Mouse (Mus musculus) hindbrain, embryonic 13.5 days (tissue): ENCODE measurements around the gene Tm6sf1. TPM values are rescaled to one million over a fixed set of nuclear protein-coding genes. Genes with fewer than 3 reads are reported as not detected.

Experiments used
- ATAC-seq: fragments of 200-750 bp; cut with Nextera tagmentation; 2 replicates; pipeline ENCODE4 v1.8.0; 2017; ENCODE audit warnings: moderate TSS enrichment; ENCODE audit not compliant: low FRiP score
- H3K27ac ChIP-seq: fragments of 300-500 bp; sonication (generic); 2 replicates; pipeline ENCODE4 v1.5.1; 2015; ENCODE audit warnings: inconsistent platforms, mild to moderate bottlenecking, moderate library complexity
- H3K27me3 ChIP-seq: fragments of 300-500 bp; sonication (generic); 2 replicates; pipeline ENCODE4 v1.6.1; 2015; ENCODE audit warnings: mild to moderate bottlenecking, inconsistent platforms
- H3K36me3 ChIP-seq: fragments of 300-500 bp; sonication (generic); 2 replicates; pipeline ENCODE4 v1.6.1; 2015; ENCODE audit warnings: mild to moderate bottlenecking, inconsistent platforms
- H3K4me1 ChIP-seq: fragments of 300-500 bp; sonication (generic); replicated peaks from 2 replicates; pipeline ENCODE4 v1.6.1; 2015; ENCODE audit warnings: inconsistent platforms
- H3K4me2 ChIP-seq: fragments of 300-500 bp; sonication (generic); 2 replicates; pipeline ENCODE4 v1.6.1; 2015; ENCODE audit warnings: inconsistent platforms, mild to moderate bottlenecking, moderate library complexity
- H3K4me3 ChIP-seq: fragments of 300-500 bp; sonication (generic); 2 replicates; pipeline ENCODE4 v1.5.1; 2015; ENCODE audit warnings: mild to moderate bottlenecking, inconsistent platforms
- H3K9ac ChIP-seq: fragments of 300-500 bp; sonication (generic); 2 replicates; pipeline ENCODE4 v1.6.1; 2015; ENCODE audit warnings: mild to moderate bottlenecking, inconsistent platforms
- H3K9me3 ChIP-seq: fragments of 300-500 bp; sonication (generic); 2 replicates; pipeline ENCODE4 v1.6.1; 2016; ENCODE audit warnings: inconsistent platforms
- WGBS: fragments of 180-500 bp; shearing (Covaris S2); methylation state at CpG from one replicate; pipeline ENCODE4 v1.1.7; 2015; 5-methylcytosine and 5-hydroxymethylcytosine counted together
- polyA plus RNA-seq: library from polyadenylated mRNA; unstranded; fragments of >200 nt; fragmentation: Nextera tagmentation; extraction: Ambion mirVana; gene quantifications from 2 replicates; pipeline ENCODE4 v1.2.1, GENCODE M21; 2015

The Tm6sf1 gene
- polyA plus RNA-seq, 1 experiment from 2014 or later, result 11.2 TPM

DNA sequence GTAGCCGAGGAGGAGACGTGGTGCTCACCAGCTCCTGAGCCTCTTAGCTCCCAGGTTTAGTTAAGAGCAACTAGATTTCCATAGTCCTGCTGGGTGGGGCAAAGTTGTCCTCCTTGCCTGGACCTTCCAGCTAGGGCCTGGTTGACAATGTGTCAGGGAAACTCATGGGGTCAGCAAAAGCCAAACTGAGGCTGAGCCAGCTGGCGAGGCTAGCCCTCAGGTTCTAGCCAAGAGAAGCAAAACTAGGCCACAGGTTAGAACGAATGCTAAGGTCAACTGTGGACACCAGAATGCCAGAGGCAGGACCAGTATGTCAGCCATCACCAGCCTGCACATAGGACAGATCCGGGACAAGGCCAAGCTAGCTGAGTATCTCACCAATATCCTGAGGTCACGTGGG lies 17.4 kb upstream of the Tm6sf1 start:
- no peaks in the 10 kb centered on the region for H3K27me3 ChIP-seq
- H3K27ac ChIP-seq, result no peak overlapping the region
- 90% methylated on average over 6 of the region's 6 CpGs for WGBS
- H3K36me3 ChIP-seq, result no peaks in the 10 kb centered on the region
- H3K4me1 ChIP-seq, result 0 out of 2 replicates have a peak, but pooled peaks cover 3% of the 10 kb centered on the region
- H3K9ac ChIP-seq, result no peak overlapping the region
- H3K4me2 ChIP-seq, result no peak overlapping the region
- no peak for ATAC-seq
- H3K4me3 ChIP-seq, result no peak overlapping the region
- H3K9me3 ChIP-seq, result no peaks in the 10 kb centered on the region

DNA sequence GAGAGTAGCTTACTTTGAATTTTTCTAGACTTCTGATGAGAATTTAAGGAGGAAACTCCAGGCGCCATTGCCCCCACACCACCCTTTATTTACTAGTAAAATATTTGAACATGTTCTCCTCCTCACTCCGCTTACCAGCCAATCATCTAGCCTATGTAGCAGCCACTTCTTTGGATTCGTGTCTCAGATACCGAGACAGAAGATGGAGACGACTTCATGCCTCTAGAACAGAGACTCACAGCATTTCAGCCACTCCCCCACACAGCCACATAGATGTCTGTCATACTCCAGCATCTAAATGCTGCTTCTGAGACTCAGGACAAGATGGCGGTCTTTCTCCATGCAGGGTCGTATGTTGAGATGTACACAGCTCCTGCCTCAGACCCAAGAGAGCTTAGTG lies 16.7 kb upstream of the Tm6sf1 start:
- H3K9ac ChIP-seq, result no peak overlapping the region
- no peak overlapping the region for H3K27ac ChIP-seq
- no peak for ATAC-seq
- no peaks in the 10 kb centered on the region for H3K9me3 ChIP-seq
- no peaks in the 10 kb centered on the region for H3K36me3 ChIP-seq
- H3K4me2 ChIP-seq, result no peak overlapping the region
- peaks cover 6% of the 10 kb centered on the region; the same call in 1 of the 2 replicates for H3K4me1 ChIP-seq
- H3K4me3 ChIP-seq, result no peak overlapping the region
- no peaks in the 10 kb centered on the region for H3K27me3 ChIP-seq
- WGBS, result 88% methylated on average over 7 of the region's 7 CpGs

DNA sequence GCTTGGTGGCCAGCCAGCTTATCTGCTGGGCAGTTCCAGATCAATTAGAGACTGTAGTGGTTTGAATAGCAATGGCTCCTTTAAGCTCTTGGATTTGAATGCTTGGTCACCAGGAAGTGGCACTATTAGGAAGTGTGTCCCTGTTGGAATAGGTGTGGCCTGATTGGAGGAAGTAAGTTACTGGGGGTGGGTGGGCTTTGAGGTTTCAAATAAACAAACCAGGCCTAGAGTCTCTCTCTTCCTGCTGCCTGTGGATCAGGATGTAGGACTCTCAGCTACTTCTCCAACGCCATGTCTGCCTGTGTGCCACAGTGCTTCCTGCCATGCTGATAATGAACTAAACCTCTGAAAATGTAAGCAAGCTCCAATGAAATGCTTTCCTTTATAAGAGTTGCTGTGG lies 15.8 kb upstream of the Tm6sf1 start:
- no peaks in the 10 kb centered on the region for H3K27me3 ChIP-seq
- H3K4me3 ChIP-seq, result no peak overlapping the region
- H3K27ac ChIP-seq, result no peak overlapping the region
- H3K4me2 ChIP-seq, result no peak overlapping the region
- H3K4me1 ChIP-seq, result peaks cover 8% of the 10 kb centered on the region; the same call in 1 of the 2 replicates
- no peaks in the 10 kb centered on the region for H3K9me3 ChIP-seq
- ATAC-seq, result no peak
- H3K36me3 ChIP-seq, result no peaks in the 10 kb centered on the region
- H3K9ac ChIP-seq, result no peak overlapping the region
- 88% methylated on average over 1 of the region's 1 CpGs for WGBS

DNA sequence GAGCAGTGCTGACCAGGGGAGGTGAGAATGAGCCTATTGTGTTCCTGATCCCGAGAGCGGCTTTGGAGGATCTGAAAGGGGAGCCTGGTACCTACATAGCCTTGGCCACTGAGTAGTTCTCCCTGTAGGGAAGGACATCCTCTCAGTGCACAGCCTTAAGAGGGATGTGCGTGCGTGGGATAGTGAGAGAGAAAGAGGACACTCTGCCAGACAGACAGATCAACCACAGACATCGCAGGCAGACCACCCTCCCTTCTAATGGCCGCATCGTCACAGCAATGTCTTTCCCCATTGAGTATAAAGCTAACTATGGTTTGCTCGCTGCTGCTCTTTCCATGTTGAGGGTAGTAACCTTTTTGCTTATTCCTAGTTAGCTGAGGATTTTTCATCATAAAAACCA lies 14.9 kb upstream of the Tm6sf1 start:
- no peak overlapping the region for H3K4me3 ChIP-seq

DNA sequence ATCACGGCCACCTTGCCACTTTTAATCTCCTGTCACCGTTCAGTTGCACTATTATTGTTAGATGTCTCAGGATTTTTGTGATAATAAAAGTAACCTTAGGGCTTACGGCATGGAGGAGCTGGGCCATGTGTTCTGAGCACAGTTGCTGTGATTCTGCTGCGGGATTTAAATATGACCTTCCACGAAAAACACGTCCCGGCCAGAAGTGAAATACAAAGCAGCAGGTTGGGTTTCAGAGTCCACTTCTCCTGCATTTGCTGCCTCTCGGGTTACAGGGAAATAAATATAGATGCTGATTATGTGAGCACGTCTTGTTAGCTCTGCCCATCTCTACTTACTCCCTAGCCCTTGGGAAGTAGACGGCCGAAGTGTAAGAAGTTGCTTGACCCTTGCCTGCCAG lies 14.0 kb upstream of the Tm6sf1 start:
- ATAC-seq, result no peak
- WGBS, result 89% methylated on average over 11 of the region's 11 CpGs
- Histone ChIP-seq H3K9me3 (no peaks in the 10 kb centered on the region), H3K27ac (no peak overlapping the region), H3K4me3 (no peak overlapping the region), H3K4me2 (no peak overlapping the region), H3K27me3 (no peaks in the 10 kb centered on the region), H3K36me3 (no peaks in the 10 kb centered on the region), H3K4me1 (peaks cover 8% of the 10 kb centered on the region; the same call in 1 of the 2 replicates), H3K9ac (no peak overlapping the region)

More for the DNA sequence above, 14.9 kb upstream of the Tm6sf1 start:
- ATAC-seq, result no peak
- Histone ChIP-seq H3K4me1 (peaks cover 8% of the 10 kb centered on the region; the same call in 1 of the 2 replicates), H3K36me3 (no peaks in the 10 kb centered on the region), H3K9me3 (no peaks in the 10 kb centered on the region), H3K9ac (no peak overlapping the region), H3K27ac (no peak overlapping the region), H3K27me3 (no peaks in the 10 kb centered on the region), H3K4me2 (no peak overlapping the region)
- 75% methylated on average over 8 of the region's 8 CpGs for WGBS

DNA sequence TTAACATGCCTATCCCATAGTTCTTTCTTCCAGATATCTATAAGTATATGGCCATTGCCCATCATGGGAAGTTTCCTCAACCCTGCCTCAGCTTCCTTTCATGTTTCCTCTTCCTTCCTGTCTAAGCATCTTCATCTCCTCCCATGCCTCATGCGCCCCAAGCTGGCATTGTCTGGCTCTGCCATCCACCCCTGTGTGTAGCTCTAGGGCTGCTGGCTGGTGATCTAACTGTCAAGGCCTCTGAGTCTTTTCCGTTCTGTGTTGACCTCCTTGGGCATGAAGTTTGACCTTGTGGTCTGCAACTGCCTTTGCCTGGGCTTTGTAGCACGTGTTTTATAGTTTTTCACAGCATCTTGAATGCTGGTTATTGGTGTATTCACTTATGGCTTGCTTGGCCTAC lies 13.5 kb upstream of the Tm6sf1 start:
- Histone ChIP-seq H3K4me3 (no peak overlapping the region), H3K27ac (no peak overlapping the region), H3K4me2 (no peak overlapping the region), H3K4me1 (peaks cover 8% of the 10 kb centered on the region; the same call in 1 of the 2 replicates), H3K9ac (no peak overlapping the region), H3K36me3 (no peaks in the 10 kb centered on the region), H3K9me3 (no peaks in the 10 kb centered on the region), H3K27me3 (no peaks in the 10 kb centered on the region)
- ATAC-seq, result no peak
- WGBS, result 76% methylated on average over 3 of the region's 3 CpGs

DNA sequence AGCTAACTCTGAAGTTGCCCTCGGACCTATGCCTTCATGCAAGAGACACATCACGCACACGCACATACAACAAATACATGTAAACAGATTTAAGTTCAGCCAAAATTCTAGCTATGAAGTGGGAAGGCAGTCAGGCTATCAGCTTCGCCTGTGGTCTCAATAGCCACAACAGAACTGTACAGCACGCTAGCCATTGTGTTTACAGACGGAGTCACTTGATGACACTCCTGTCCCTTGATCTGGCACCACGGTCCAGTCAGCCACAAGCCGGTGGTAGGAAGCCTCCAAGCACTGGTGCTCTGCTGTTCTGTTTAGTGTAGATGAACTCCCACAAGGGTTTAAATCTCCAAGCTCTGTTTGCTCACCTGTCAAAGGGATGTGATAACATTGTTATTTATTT lies 12.8 kb upstream of the Tm6sf1 start:
- peaks cover 5% of the 10 kb centered on the region; the same call in 1 of the 2 replicates for H3K4me1 ChIP-seq
- no peaks in the 10 kb centered on the region for H3K9me3 ChIP-seq
- ATAC-seq, result no peak
- no peak overlapping the region for H3K27ac ChIP-seq
- 83% methylated on average over 8 of the region's 8 CpGs for WGBS
- H3K4me2 ChIP-seq, result no peak overlapping the region
- H3K27me3 ChIP-seq, result no peaks in the 10 kb centered on the region
- no peak overlapping the region for H3K9ac ChIP-seq
- no peak overlapping the region for H3K4me3 ChIP-seq
- H3K36me3 ChIP-seq, result no peaks in the 10 kb centered on the region

DNA sequence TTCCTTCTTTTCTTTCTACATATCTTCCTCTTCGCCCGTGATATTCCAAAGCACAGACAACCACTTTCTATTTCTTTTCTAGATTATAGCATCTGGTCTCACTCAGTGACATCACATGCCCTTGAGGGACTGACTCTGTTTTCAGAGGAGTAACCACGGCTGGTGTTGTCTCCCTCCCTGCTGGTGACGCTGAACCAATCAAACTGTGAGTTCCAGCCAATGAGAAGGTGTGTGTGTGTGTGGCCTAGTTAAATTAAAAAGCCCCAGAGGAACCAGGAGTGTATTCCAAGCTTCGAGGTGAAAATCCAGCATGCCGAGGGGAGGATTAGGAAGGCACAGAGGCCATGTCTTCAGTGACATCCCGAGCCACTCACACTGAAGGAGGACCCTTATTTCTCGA lies 11.8 kb upstream of the Tm6sf1 start:
- H3K9me3 ChIP-seq, result no peaks in the 10 kb centered on the region
- no peaks in the 10 kb centered on the region for H3K27me3 ChIP-seq
- no peak overlapping the region for H3K4me3 ChIP-seq
- WGBS, result 55% methylated on average over 8 of the region's 8 CpGs
- no peak overlapping the region for H3K27ac ChIP-seq
- peaks cover 5% of the 10 kb centered on the region; the same call in 1 of the 2 replicates for H3K4me1 ChIP-seq
- no peak overlapping the region for H3K4me2 ChIP-seq
- ATAC-seq, result no peak
- H3K9ac ChIP-seq, result no peak overlapping the region
- no peaks in the 10 kb centered on the region for H3K36me3 ChIP-seq

DNA sequence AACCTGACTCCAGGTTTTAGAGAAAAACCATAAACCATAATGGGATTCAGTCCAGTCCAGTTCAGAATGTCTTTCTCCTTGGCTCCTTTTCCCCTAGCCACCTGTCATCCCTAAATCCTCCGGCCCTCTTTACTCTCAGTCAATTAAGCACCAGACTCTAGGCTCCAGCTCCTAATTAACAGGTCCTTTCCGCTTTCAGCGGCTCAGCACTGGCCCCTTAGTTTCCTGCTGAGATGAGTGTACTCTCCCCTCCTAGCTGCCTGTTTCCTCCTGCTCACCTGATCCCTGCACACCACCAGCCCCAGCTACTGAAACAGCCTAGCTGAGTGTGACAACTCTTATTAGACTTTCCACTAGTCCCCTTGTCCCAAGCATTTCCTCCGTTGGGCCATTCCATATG lies 11.0 kb upstream of the Tm6sf1 start:
- H3K27ac ChIP-seq, result no peak overlapping the region
- no peak overlapping the region for H3K4me2 ChIP-seq
- WGBS, result 50% methylated on average over 4 of the region's 4 CpGs
- no peak for ATAC-seq
- H3K27me3 ChIP-seq, result no peaks in the 10 kb centered on the region
- H3K4me1 ChIP-seq, result peaks cover 5% of the 10 kb centered on the region; the same call in 1 of the 2 replicates
- H3K36me3 ChIP-seq, result no peaks in the 10 kb centered on the region
- no peak overlapping the region for H3K9ac ChIP-seq
- no peak overlapping the region for H3K4me3 ChIP-seq
- H3K9me3 ChIP-seq, result no peaks in the 10 kb centered on the region

DNA sequence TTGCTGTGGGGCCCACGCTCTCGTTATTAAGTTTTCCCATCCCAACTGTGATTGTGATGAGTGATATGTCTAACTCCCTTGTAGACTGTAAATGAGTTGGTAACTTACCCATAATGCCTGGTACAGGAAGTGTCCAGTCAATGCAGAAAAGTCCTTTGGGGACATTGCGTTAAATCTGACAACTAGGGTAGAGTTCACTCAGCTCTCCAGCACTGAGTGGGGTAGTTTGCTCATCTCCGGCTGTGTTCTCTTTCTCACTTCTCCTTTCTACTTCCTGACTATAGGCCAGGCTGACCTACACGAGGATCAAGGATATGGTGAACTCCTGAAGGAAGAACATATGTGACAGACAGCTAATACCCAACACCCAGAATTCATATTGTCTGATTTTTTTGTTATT lies 9.6 kb upstream of the Tm6sf1 start:
- ATAC-seq, result no peak
- WGBS, result 92% methylated on average over 5 of the region's 5 CpGs

DNA sequence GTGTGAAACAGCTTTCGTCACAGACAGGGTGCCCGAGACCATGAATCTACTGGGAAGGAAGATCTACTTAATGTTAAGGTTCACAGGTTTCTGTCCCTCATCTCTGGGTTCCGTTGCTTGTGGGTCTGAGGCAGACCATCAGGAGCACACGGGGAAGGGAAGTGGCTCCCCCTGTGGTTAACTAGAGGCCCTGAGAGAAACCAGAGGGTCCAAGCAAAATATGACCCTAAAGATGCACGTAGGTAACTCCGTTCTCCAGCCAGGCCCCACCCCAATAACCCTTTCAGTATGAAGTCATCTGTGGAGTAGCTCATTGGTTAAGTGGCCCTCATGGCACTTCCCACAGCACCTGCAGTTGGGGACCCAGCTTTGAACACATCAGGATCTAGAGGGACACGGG lies 9.2 kb upstream of the Tm6sf1 start:
- no peaks in the 10 kb centered on the region for H3K36me3 ChIP-seq
- WGBS, result 84% methylated on average over 7 of the region's 7 CpGs
- peaks cover 7% of the 10 kb centered on the region; the same call in 1 of the 2 replicates for H3K4me1 ChIP-seq
- H3K27me3 ChIP-seq, result no peaks in the 10 kb centered on the region
- H3K4me3 ChIP-seq, result no peak overlapping the region
- no peak for ATAC-seq
- no peak overlapping the region for H3K27ac ChIP-seq
- H3K9me3 ChIP-seq, result no peaks in the 10 kb centered on the region
- H3K4me2 ChIP-seq, result no peak overlapping the region
- no peak overlapping the region for H3K9ac ChIP-seq

More for the DNA sequence above, 9.6 kb upstream of the Tm6sf1 start:
- no peak overlapping the region for H3K4me3 ChIP-seq
- H3K4me1 ChIP-seq, result peaks cover 5% of the 10 kb centered on the region; the same call in 1 of the 2 replicates
- H3K9ac ChIP-seq, result no peak overlapping the region
- H3K36me3 ChIP-seq, result no peaks in the 10 kb centered on the region
- no peaks in the 10 kb centered on the region for H3K9me3 ChIP-seq
- no peak overlapping the region for H3K4me2 ChIP-seq
- H3K27me3 ChIP-seq, result no peaks in the 10 kb centered on the region
- H3K27ac ChIP-seq, result no peak overlapping the region

DNA sequence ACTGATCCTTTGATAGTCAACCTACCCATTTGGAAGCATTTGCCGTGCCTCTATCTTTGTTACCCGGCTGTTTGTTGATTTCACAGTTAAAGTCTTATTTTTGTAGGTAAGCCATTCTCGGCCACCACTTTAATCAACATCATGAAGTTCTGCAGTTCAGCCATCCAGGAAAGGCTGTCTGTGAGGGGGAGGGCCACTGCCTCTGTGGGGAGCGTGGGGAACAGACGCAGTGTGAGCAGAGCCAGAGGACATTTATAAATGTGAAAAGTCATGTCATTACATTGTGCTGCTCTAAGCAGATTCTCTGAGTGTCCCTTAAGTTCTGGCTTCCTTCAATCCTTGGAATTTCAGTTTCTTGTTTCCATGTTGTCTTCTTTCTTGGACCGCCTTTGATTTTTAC lies 8.6 kb upstream of the Tm6sf1 start:
- no peak for ATAC-seq
- Histone ChIP-seq H3K27ac (no peak overlapping the region), H3K36me3 (no peaks in the 10 kb centered on the region), H3K27me3 (no peaks in the 10 kb centered on the region), H3K4me1 (peaks cover 11% of the 10 kb centered on the region; the same call in 1 of the 2 replicates), H3K9ac (no peak overlapping the region), H3K4me3 (no peak overlapping the region), H3K4me2 (no peak overlapping the region), H3K9me3 (no peaks in the 10 kb centered on the region)
- 86% methylated on average over 6 of the region's 6 CpGs for WGBS

DNA sequence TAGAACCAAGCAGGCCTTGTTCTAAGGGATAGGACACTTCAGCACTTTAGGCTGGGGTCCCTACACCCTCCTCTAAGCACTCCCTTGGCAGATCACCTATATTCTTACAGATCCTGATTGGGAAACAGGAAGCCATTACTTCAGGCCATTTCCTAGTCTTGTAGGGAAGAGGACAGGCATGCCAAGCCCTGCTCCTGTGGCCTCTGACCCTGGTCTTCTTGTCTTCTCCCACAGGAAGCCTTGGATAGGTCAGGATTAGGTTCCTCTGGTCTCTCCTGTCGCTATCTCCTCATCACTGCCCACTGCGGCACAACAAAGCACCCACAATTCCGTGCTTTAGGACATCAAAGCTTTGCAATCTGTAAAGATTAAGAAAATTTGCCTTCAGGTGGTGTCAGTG lies 7.1 kb upstream of the Tm6sf1 start:
- H3K27me3 ChIP-seq, result peaks cover 5% of the 10 kb centered on the region; the same call in 1 of the 2 replicates
- no peak for ATAC-seq
- H3K4me2 ChIP-seq, result no peak overlapping the region
- H3K36me3 ChIP-seq, result no peaks in the 10 kb centered on the region
- no peak overlapping the region for H3K9ac ChIP-seq
- H3K27ac ChIP-seq, result no peak overlapping the region
- 87% methylated on average over 3 of the region's 3 CpGs for whole genome bisulfite sequencing
- H3K4me1 ChIP-seq, result peaks cover 11% of the 10 kb centered on the region; the same call in 1 of the 2 replicates
- no peaks in the 10 kb centered on the region for H3K9me3 ChIP-seq
- no peak overlapping the region for H3K4me3 ChIP-seq
